Mouse (Mus musculus) c-Kit-positive CD71-negative TER-119-negative erythroid progenitor cells, embryonic 14.5 days (primary cell): ENCODE measurements at regions not wholly inside any gene's neighbourhood (a gene's known extent, or its start where the extent isn't known, plus 50 kb on each side); places are given as distances from the start of the nearest gene placed in this dataset.

Experiments used
- DNase-seq: peaks from one replicate; pipeline ENCODE4 v3.0.0-alpha.2; 2013; ENCODE audit warnings: low read depth

DNA sequence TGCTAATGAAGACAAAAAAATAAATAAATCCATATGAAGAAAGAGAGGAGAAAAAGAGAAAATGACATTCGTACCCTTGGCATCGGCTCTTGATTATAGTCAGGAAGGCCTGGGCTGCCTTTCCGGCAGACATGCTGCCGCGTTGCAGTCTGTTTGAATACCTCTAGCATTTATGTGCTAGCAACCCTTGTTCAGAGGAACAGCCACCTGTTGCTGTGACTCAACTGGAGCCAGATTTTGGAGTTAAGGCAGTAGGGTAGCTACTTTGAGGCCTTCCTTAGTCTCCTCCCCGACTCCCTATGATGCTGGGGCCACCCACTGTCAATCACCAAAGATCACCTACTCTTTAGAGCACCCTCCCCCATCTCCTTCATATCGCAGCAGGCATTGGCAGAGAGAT lies 148.5 kb upstream of the Cops8 start:
- DNase-seq = no peak

DNA sequence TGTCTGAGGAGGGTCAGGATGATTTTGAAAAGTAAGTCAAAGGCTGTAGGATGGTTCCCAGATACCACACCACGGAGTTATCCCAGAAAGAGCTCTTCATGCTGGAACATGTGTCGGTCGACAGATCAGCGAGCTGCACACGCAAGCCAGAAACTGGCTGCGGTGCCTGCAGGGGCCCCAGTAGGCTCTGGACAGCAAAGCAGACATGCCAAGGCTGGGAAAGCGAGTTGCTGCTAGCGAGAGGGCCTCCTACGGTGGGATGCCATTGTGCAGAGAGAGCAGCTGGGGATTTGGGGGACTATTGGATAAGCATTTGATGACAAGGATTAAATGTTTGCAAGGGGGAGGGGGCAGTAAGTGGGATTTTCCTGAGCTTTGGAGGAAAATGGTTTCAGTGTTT lies 145.4 kb upstream of the Cops8 start:
- no peak for DNase-seq

DNA sequence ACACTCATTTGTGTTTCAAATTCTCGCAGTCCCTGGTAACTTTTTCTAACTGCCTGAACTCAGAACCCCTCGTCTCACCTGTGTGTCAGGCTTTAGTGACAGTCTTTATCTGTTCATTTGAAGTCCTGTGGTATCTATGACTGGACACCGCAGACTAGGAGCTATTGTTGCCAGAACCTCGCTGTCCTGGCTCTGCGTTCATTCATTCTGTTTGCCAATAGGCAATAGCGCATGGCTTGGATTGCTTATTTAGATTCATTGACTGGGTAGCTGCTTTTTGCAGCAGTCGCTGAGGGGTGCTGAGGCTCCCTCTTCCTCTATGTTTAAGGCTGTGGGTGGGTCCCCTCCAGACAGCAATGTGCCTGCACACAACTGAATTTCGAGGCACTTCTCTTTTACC lies 144.6 kb upstream of the Cops8 start:
- DNase-seq = no peak

GRCm38 (mm10) chr1:90461699-90462098 lies 141.1 kb upstream of the Cops8 start:
- DNase-seq = no peak

DNA sequence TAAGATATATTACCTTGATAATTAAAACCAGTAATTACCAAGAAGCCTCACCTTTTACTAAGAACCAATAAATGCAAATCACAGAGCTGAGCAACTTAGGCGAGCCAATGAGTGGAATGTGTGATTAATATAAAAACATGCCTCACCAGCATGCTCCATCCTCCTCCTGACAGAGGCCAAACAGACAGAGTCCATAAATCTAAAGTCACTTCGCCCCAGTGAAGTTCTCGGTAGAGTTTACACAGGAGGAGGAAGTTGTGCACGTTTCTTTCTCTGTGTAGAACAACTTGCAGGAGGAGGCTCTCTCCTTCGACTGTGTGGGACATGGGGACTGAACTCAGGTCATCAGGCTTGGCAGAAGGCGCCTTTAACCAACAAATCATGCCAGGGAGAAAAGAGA lies 139.5 kb upstream of the Cops8 start:
- no peak for DNase-seq

GRCm38 (mm10) chr1:90467646-90468045 lies 135.1 kb upstream of the Cops8 start:
- no peak for DNase-seq

- DNase-seq = no peak
Observed at GRCm38 (mm10) chr1:90470996-90471395, 131.8 kb upstream of the Cops8 start.

GRCm38 (mm10) chr1:90471806-90472205 lies 131.0 kb upstream of the Cops8 start:
- no peak for DNase-seq

DNA sequence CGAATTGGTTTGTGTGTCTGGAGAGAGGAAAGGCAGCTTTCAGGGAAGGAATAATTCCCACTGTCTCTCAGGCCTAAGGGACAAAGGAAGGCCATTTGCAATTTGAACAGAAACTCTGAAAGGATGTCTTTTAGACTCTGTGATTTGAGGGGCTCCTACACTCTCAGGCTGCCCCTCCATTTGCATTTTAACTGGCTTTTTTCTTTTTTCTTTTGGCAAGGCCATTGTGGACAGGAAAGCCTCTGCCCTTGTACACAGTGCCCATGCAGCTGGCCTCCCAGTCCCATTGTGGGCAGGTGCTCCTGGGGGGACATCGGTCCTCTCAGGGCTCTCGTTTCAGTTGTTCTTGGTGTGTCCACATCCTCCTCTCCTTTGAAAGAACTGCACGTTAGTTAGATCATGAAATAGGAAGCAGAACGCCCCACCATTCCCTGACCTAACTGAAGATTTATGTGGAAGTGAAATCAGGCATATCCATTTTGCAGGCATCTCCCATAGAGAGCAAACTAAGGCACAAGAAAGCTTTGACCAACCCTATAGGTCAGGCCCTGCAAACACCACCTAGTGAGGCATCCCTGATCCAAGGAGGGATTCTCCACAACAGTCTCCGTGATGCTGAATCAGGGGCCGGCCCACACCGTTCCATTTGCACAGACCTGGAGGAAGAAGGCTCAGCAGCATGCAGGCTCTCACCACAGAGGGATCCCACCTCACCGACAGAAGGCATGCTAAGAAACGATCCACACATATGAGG lies 127.5 kb upstream of the Cops8 start:
- no peak for DNase-seq

DNA sequence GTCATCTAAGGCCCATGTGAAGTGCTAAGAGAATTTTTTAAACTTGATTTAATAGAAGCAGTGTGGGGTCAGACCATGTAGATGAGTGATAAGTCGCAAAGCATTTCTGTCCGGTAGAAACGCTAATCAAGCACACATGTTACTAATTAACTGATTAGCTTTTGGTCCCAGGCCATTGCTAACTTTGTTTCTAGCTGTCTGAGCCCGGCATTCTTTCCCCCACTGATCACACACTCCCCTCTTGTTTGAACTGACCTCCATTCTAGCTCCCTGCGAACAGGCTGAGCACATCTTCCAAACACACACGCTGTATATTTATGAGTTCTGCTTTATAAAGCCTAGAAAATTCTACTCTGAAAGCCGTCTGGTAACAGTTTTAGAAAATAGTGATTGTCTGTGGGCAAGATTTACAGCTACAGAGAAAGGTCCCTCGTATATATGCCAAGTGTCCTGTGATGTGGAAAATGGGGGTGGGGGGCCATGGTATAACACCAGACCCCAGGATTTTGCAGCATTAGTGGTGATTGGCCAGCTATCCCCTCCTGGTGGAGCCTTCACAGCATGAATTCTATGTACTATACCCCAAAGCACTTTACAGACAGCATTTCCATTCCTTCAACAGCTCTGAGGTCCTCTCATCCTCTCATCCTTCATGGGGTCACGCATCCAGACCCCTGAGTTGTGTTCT lies 126.1 kb upstream of the Cops8 start:
- no peak for DNase-seq

DNA sequence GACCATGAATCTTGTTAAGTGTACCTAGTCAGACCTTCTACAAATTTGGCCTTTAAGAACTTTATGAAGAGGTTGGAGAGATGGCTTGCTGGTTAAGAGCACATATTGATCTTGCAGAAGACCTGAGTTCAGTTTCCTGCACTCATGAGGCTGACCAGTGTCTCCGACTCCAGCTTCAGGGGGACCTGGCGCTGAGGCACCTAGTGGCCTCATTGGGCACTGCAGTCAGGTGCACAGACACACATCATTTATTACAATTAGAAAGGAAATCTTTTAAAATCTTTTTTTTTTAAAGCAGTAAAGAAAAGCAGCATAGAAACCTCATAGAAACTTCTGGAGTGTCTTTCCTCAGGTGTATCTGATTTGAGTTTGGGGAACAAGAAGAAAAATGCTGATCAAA lies 123.9 kb upstream of the Cops8 start:
- DNase-seq = no peak

DNA sequence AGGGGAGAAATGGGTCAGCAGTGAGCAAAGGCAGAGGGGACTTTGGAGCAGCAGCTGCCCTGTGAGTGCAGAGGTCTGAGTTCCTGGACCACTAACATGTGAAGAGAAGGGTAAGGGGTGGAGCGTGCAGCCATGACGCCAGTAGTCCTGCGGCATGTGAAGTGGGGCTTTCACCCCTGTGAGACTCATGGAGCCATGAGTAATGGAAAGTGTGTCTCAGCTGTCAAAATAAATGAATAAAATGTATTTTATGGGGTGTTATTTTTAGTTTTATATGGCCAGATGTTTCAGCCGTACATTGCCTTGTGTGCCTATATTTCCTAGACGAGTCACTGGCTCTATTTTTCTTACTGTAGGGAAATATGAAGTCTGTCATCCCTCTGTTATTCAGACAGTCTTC lies 121.5 kb upstream of the Cops8 start:
- no peak for DNase-seq

GRCm38 (mm10) chr1:90481708-90482107 lies 121.1 kb upstream of the Cops8 start:
- no peak for DNase-seq

DNA sequence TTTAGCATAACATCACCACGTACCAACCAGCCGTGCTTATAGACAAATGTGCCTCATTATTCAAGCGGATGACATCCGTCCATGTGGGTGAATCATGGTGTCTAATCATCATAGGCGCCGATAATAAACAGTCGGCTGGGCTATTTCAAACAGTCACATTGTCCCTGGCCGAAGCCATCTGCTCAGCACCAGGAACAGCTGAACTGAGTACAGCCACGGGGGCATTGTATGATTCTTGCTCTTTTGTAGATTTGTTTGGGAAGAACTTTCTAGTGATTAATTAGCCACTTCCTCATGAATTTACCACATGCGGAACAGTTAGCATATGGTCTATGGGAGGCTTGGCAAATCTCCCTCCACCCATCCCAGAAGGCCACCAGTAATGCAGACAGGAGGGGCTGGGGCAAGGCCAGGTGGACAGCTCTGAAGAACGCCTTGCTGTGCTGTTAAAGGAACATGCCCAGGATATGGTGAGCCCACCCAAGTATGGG lies 116.4 kb upstream of the Cops8 start:
- no peak for DNase-seq

DNA sequence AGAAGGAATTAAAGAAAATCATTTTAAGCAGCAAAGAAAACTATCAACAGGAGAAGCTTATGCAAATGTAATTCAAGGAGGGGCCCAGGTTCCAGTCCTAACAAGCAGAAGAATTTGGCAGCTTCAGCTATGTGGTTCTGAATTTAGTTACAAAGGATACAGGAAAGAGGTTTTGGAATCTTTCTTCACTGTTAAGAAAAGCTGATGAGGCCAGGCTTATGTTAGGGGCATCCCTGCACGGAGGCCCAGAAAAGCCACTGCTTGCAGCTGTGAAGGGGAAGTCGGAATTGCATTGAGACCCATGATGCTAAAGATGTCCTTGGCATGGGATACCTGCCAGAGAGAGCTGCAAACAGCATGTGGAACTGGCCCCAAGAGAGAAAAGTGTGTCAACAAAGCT lies 114.9 kb upstream of the Cops8 start:
- no peak for DNase-seq

DNA sequence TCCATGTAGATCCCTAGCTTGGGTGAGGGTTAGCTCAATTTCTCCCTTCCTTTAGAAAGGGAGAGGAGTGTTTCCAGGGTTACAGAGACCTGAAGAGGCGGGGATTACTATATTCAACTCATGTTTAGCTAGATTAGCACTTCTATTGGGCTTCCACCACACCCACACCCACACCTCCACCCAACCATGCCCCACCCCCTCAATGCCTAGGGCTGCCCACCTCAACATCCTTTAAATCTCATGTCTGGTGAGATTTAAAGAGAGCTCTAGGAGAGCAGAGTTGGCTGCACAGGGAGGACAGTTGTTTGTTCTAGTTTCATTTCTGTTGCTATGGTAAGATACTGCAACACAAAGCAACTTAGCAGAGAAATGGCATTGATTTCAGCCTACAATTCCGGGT lies 113.8 kb upstream of the Cops8 start:
- DNase-seq = no peak

GRCm38 (mm10) chr1:90490335-90490734 lies 112.4 kb upstream of the Cops8 start:
- DNase-seq = no peak

- no peak for DNase-seq
Observed at GRCm38 (mm10) chr1:90493481-90493880, 109.3 kb upstream of the Cops8 start.

- no peak for DNase-seq
Observed at GRCm38 (mm10) chr1:90495174-90495573, 107.6 kb upstream of the Cops8 start.

DNA sequence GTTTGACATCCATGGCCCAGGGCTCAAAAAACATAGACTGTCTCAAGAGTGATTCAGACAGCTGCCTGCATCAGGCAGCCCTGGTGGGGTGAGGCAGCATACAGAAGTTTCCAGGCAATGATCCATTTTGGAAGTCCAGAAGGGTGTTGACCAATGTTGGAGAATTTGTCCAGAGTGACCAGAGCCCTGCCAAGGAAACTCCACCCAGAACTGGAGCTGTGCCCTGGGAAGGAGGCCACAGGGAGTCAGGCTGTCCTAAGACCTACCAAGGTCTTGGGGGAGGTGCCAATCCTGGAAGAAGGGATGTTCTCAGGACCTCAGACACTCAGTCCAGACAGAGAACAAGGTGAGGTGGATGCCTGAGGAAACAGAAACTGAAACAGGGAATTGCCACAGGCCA lies 105.2 kb upstream of the Cops8 start:
- DNase-seq = no peak

GRCm38 (mm10) chr1:90501373-90501772 lies 101.4 kb upstream of the Cops8 start:
- DNase-seq = no peak

GRCm38 (mm10) chr1:90502371-90502770 lies 100.4 kb upstream of the Cops8 start:
- no peak for DNase-seq

DNA sequence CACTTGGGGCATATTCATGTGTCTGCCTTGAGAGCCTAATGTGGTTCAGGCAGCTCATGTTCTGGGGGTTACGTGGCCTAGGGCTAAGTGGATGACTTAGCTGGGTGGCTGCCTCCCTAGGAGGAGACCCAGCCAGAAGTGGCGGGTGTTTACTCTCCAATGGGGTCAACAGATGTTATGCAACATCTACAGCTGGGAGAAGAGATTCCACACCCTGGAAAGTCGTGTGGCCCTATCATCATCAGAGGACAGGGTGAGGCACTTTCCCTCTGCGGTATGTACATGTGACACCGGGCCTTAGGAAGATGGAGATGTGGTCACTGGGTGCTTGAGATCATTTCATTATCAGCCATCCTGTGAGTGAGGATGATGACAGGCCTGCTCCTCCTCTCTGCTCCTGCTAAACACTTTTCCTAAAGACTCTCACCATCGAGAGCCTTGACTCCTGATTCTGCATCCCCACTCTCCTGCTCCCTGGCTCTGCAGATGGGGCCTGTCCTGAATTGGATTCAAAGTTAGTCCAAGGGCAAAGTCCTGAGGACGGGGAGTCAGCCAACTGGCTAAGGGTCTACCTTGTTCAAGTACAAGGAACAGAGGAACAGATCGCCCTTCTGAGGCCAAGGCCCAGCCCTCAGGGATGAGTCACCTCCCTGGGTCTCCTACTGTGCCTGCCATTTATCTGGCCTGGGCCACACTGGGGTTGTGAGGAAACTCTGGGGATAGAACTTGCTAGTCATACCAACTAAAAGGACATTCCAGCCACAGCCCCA lies 99.8 kb upstream of the Cops8 start:
- DNase-seq = no peak
